Mouse (Mus musculus): ENCODE results near the gene Olfr699. TPM values are rescaled to one million over a fixed set of nuclear protein-coding genes. Genes with fewer than 3 reads are reported as not detected.

Gene Olfr699
- polyA plus RNA-seq, 1 experiment from 2014 or later = not detected

GRCm38 (mm10) chr7:106745811-106746210 lies 47.2 kb downstream of the Olfr699 start:
- no peaks in the 10 kb centered on the region for H3K4me1 ChIP-seq (replicated peaks; ENCODE audit: control insufficient read depth, insufficient read depth, low read length)
- no peaks in the 10 kb centered on the region for H3K36me3 ChIP-seq (ENCODE audit: control insufficient read depth, insufficient read depth, low read length)
- WGBS = 85% methylated on average over 5 of the region's 5 CpGs
- H3K4me3 ChIP-seq (ENCODE audit: low read length) = no peak overlapping the region
- H3K9ac ChIP-seq (ENCODE audit: low read length) = no peak overlapping the region
- ATAC-seq (ENCODE audit: low read depth) = no peak
- H3K27me3 ChIP-seq (ENCODE audit: control insufficient read depth, insufficient read depth, low read depth, low read length) = no peaks in the 10 kb centered on the region
- no peak overlapping the region for H3K27ac ChIP-seq (ENCODE audit: low read length)
- H3K9me3 ChIP-seq (ENCODE audit: control insufficient read depth, low read length) = no peaks in the 10 kb centered on the region
- no peak overlapping the region for H3K4me2 ChIP-seq (ENCODE audit: low read depth, low read length)

- Histone ChIP-seq H3K4me2 (ENCODE audit: low read depth, low read length) (no peak within 1 kb of the TSS), H3K9me3 (ENCODE audit: control insufficient read depth, low read length) (no peaks in the 10 kb centered on the region), H3K4me3 (ENCODE audit: low read length) (no peak within 1 kb of the TSS), H3K27ac (ENCODE audit: low read length) (no peak within 1 kb of the TSS), H3K27me3 (ENCODE audit: control insufficient read depth, insufficient read depth, low read depth, low read length) (no peaks in the 10 kb centered on the region), H3K4me1 (replicated peaks; ENCODE audit: control insufficient read depth, insufficient read depth, low read length) (no peaks in the 10 kb centered on the region), H3K9ac (ENCODE audit: low read length) (no peak within 1 kb of the TSS), H3K36me3 (ENCODE audit: control insufficient read depth, insufficient read depth, low read length) (no peaks in the 10 kb centered on the region)
- ATAC-seq (ENCODE audit: low read depth) = no peak
- 71% methylated on average over 1 of the region's 1 CpGs for WGBS
Measured at GRCm38 (mm10) chr7:106742343-106742742, 50.7 kb downstream of the Olfr699 start, which contains the start of gene Olfr697. TSS of gene Olfr697 (minus strand) at chr7:106742443.

Other genes starting within 250 kb of the Olfr699 start
- gene Olfr693, start 112.6 kb downstream of the Olfr699 start, polyA plus RNA-seq (2015; fragmentation: Nextera tagmentation; extraction: Ambion mirVana) = not detected in 2 replicates
- gene Olfr694, start 101.4 kb downstream of the Olfr699 start, polyA plus RNA-seq (2015; fragmentation: Nextera tagmentation; extraction: Ambion mirVana) = not detected in 2 replicates
- not detected in 2 replicates for gene Olfr695, start 76.8 kb downstream of the Olfr699 start, polyA plus RNA-seq (2015; fragmentation: Nextera tagmentation; extraction: Ambion mirVana)
- gene Olfr697, start 50.8 kb downstream of the Olfr699 start, polyA plus RNA-seq (2015; fragmentation: Nextera tagmentation; extraction: Ambion mirVana) = not detected in 2 replicates
- not detected in 2 replicates for gene Olfr698, start 37.8 kb downstream of the Olfr699 start, polyA plus RNA-seq (2015; fragmentation: Nextera tagmentation; extraction: Ambion mirVana)
- gene Olfr700, start 15.6 kb upstream of the Olfr699 start, polyA plus RNA-seq (2015; fragmentation: Nextera tagmentation; extraction: Ambion mirVana) = not detected in 2 replicates
- not detected in 2 replicates for gene Olfr701, start 20.9 kb upstream of the Olfr699 start, polyA plus RNA-seq (2015; fragmentation: Nextera tagmentation; extraction: Ambion mirVana)
- gene Olfr702, start 40.7 kb upstream of the Olfr699 start, polyA plus RNA-seq (2015; fragmentation: Nextera tagmentation; extraction: Ambion mirVana) = not detected in 2 replicates
- not detected in 2 replicates for gene Olfr703, start 50.2 kb upstream of the Olfr699 start, polyA plus RNA-seq (2015; fragmentation: Nextera tagmentation; extraction: Ambion mirVana)
- gene Olfr704, start 70.0 kb upstream of the Olfr699 start, polyA plus RNA-seq (2015; fragmentation: Nextera tagmentation; extraction: Ambion mirVana) = not detected in 2 replicates
- gene Olfr705, start 83.7 kb upstream of the Olfr699 start, polyA plus RNA-seq (2015; fragmentation: Nextera tagmentation; extraction: Ambion mirVana) = not detected in 2 replicates
- gene Olfr706, start 95.0 kb upstream of the Olfr699 start, polyA plus RNA-seq (2015; fragmentation: Nextera tagmentation; extraction: Ambion mirVana) = not detected in 2 replicates
- gene Olfr707, start 108.0 kb upstream of the Olfr699 start, polyA plus RNA-seq (2015; fragmentation: Nextera tagmentation; extraction: Ambion mirVana) = not detected in 2 replicates
- not detected in 2 replicates for gene Olfr1532-ps1, start 114.8 kb upstream of the Olfr699 start, polyA plus RNA-seq (2015; fragmentation: Nextera tagmentation; extraction: Ambion mirVana)
- not detected in 2 replicates for gene Olfr709-ps1, start 139.0 kb upstream of the Olfr699 start, polyA plus RNA-seq (2015; fragmentation: Nextera tagmentation; extraction: Ambion mirVana)
- not detected in 2 replicates for gene Olfr710, start 155.1 kb upstream of the Olfr699 start, polyA plus RNA-seq (2015; fragmentation: Nextera tagmentation; extraction: Ambion mirVana)
- not detected in 2 replicates for gene Olfr6, start 170.7 kb upstream of the Olfr699 start, polyA plus RNA-seq (2015; fragmentation: Nextera tagmentation; extraction: Ambion mirVana)
- not detected in 2 replicates for gene Olfr711, start 182.3 kb upstream of the Olfr699 start, polyA plus RNA-seq (2015; fragmentation: Nextera tagmentation; extraction: Ambion mirVana)
- gene Olfr2, start 212.9 kb upstream of the Olfr699 start, polyA plus RNA-seq (2015; fragmentation: Nextera tagmentation; extraction: Ambion mirVana) = not detected in 2 replicates
- gene Olfr713, start 238.0 kb upstream of the Olfr699 start, polyA plus RNA-seq (2015; fragmentation: Nextera tagmentation; extraction: Ambion mirVana) = not detected in 2 replicates